Mouse (Mus musculus): Measurements from ENCODE around the gene Nr5a1. TPM values are rescaled to one million over a fixed set of nuclear protein-coding genes. Genes with fewer than 3 reads are reported as not detected.
A peak's percentile ranks its signal among the peaks of the same experiment; 100 is the strongest.

The Nr5a1 gene
- total RNA-seq, 2 experiments from 2014 or later: not detected

- DNase-seq: no peak
- intact Hi-C loops (cut with DNase I): loop anchor here (10.0 kb wide), 1 partner anchor 728 kb away; no protein-coding TSS in a partner anchor
Measured at GRCm38 (mm10) chr2:38653293-38653619, 61.1 kb downstream of the Nr5a1 start.

- DNase-seq: peak; percentile 32 to 40
- intact Hi-C loops (cut with DNase I): loop anchor here (10.0 kb wide), 1 partner anchor 728 kb away; no protein-coding TSS in a partner anchor
Measured at GRCm38 (mm10) chr2:38652565-38653292, 61.6 kb downstream of the Nr5a1 start.

GRCm38 (mm10) chr2:38652098-38652497, 62.2 kb downstream of the Nr5a1 start:
- no peak for DNase-seq
- intact Hi-C loops (cut with DNase I): loop anchor here (10.0 kb wide), 1 partner anchor 727 kb away; no protein-coding TSS in a partner anchor

- intact Hi-C loops (cut with DNase I): loop anchor here (10.0 kb wide), 1 partner anchor 726 kb away; no protein-coding TSS in a partner anchor
- DNase-seq: no peak
Measured at GRCm38 (mm10) chr2:38650340-38650739, 64.0 kb downstream of the Nr5a1 start.

GRCm38 (mm10) chr2:38647661-38648060, 66.7 kb downstream of the Nr5a1 start:
- intact Hi-C loops (cut with DNase I): no loop called here
- no peak for DNase-seq

GRCm38 (mm10) chr2:38647201-38647606, 67.1 kb downstream of the Nr5a1 start:
- DNase-seq: no peak
- intact Hi-C loops (cut with DNase I): no loop called here

- intact Hi-C loops (cut with DNase I): no loop called here
- peak; percentile 31 to 32 for DNase-seq
Measured at GRCm38 (mm10) chr2:38645936-38646335, 68.4 kb downstream of the Nr5a1 start.

GRCm38 (mm10) chr2:38643625-38644427, 70.5 kb downstream of the Nr5a1 start, which contains the start of gene Psmb7:
Gene Psmb7 (minus strand): TSS chr2:38644087.
- peak; percentile 80 to 86 for DNase-seq
- intact Hi-C loops (cut with DNase I): no loop called here

Other genes starting within 250 kb of the Nr5a1 start
- 10 to 100 TPM in 1 of 2 experiments, 1 to 10 TPM in 1; 6.9 to 11.2 TPM for gene Nek6, start 202.9 kb downstream of the Nr5a1 start, total RNA-seq (2021)
- gene Psmb7, start 70.5 kb downstream of the Nr5a1 start, total RNA-seq (2021): 100 to 1,000 TPM; 282 to 284 TPM
- gene Nr6a1, start 213.1 kb upstream of the Nr5a1 start, total RNA-seq (2021): 1 to 10 TPM; 3.3 to 5.2 TPM
- gene Olfml2a, start 217.4 kb upstream of the Nr5a1 start, total RNA-seq (2021): 1 to 10 TPM; 5.3 to 6.1 TPM

All from gastrocnemius, postnatal 36 days (tissue).